Mouse (Mus musculus) naive thymus-derived CD4-positive, alpha-beta T cell, adult 5 months (primary cell): ENCODE data around the gene Tmem38b. TPM values are rescaled to one million over a fixed set of nuclear protein-coding genes. Genes with fewer than 3 reads are reported as not detected.

Source experiments
- polyA plus RNA-seq: library from polyadenylated mRNA; unstranded; fragments of 100-300 nt; shearing (Covaris generic); gene quantifications from one replicate; pipeline ENCODE4 v1.2.1, GENCODE M21; 2017

The Tmem38b gene
- polyA plus RNA-seq = 2.2 TPM

DNA sequence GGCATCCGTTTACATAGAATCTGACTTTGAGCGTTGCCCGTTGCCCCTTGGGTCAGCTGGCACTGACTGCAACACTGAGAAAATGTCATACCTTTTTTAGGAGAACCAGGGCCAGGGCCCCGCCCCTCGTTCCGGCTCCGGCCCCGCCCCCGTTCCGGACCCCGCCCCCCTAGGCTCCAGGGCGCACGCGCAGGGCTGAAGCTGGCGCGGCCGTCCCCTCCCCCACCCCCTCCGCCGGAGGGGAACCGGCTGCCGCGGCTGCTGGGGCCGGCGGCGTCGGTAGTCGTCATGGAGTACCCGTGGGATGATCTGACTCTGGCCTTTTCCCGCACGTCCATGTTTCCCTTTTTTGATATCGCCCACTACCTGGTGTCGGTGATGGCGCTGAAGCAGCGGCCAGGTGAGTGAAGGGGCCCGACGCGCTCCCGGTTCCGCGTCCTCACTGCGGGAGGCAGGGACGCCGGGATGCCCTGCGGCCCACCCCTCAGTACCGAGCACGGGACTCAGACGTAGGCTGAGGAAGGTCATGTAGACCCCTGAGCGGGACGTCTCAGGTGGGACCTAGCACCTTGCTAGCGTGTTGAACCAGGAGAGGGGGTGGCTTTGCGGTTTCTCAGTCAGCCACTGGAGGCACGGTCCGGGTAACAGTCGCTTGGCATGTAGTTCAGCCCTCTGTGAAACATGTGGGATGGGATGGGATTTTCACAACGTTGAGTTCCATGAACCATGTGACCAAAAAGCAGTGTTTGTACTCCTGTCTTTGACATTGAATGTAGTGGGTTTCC is at the start of gene Tmem38b:
Tmem38b (plus strand) TSS at position 225 of the 785 bp plus-strand sequence.

Other genes starting within 250 kb of the Tmem38b start
- 0.30 TPM for gene Fsd1l, start 194.6 kb upstream of the Tmem38b start, polyA plus RNA-seq
- 2.2 TPM for gene Fktn, start 112.0 kb upstream of the Tmem38b start, polyA plus RNA-seq
- not detected for gene Tal2, start 46.3 kb upstream of the Tmem38b start, polyA plus RNA-seq